Comparison of ENCODE assay signal across 9 mouse cellular contexts in the genomic region with DNA sequence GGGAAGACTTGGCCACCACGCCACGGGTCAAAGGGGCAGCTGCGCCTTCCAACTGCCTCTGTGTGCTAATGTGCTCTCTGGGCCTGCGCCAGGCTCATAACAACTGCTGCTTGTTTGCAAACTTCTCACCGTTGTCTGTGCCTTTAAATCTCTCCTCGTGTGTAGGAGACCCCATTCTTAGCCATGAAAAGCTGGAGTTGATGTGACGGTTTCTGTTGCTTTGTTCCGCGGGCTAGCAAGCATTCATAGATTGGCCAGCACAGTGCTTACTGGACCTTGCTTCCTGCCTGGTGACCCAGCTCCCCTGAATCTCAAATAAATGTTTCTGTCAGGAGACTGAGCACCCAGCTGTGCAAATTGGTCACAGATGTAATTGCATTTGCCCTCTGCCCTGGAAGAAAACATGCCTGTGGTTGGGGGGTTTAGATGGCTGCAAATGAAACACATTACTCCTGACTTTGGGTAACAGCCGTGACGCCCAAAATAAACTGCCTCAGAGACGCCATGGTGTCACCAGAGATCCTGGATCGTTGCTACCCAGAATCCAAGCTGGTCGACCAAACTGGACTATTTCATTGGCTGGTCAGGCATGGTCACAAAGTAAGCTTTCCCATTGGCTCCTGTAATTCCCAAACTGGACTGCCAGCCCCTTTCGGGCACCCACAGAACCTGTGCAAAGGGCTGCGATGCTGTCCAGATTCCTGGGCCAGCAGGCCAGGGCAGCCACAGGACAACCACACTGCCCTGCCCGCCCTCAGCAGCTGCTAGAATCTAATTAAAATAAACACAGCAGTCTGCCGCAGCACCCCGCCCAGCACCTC. TPM values are rescaled to one million over a fixed set of nuclear protein-coding genes. Genes with fewer than 3 reads are reported as not detected.
DNase-seq lines count a peak whose midpoint lies in the region; ATAC-seq and TF ChIP-seq lines count a peak whose summit lies in the region.
"Had no signal": no experiment of that assay in that cellular context is flagged by ENCODE, and none has a peak within 500 bp of the region (broad histone marks: within the 10 kb centered on the region; RNA-seq: fewer than 3 reads in every experiment).

No protein-coding gene starts in this region.

- H3K9me3 ChIP-seq in hindbrain, embryonic 15.5 days: no peaks in the 10 kb centered on the region
- no peaks in the 10 kb centered on the region for H3K9me3 ChIP-seq in lung, postnatal 0 days (ENCODE audit: low read length)
- H3K9me3 ChIP-seq: megakaryocyte, embryonic 14.5 days had no signal

- WGBS in hindbrain, embryonic 15.5 days: 15% methylated on average over 19 of the region's 19 CpGs
- WGBS in lung, postnatal 0 days: 35% methylated on average over 19 of the region's 19 CpGs
- WGBS in spleen, adult 2 months: 47% methylated on average over 19 of the region's 19 CpGs

- no peak for TF ChIP-seq POLR2A in spleen, adult 2 months (IDR thresholded peaks at IDR 0.05; ENCODE audit: low read depth, low read length)

- H3K9ac ChIP-seq in hindbrain, embryonic 15.5 days: no peak overlapping the region
- no peak overlapping the region for H3K9ac ChIP-seq in lung, postnatal 0 days (replicated peaks; ENCODE audit: low read depth)

- no peak for TF ChIP-seq CTCF in lung, postnatal 0 days (IDR thresholded peaks at IDR 0.05)
- no peak for TF ChIP-seq CTCF in spleen, adult 2 months (IDR thresholded peaks at IDR 0.05; ENCODE audit: extremely low read depth, insufficient read depth, insufficient read length, insufficient replicate concordance)

- no peaks in the 10 kb centered on the region for H3K36me3 ChIP-seq in hindbrain, embryonic 15.5 days
- H3K36me3 ChIP-seq in lung, postnatal 0 days (ENCODE audit: insufficient read depth, low read length): no peaks in the 10 kb centered on the region
- no peaks in the 10 kb centered on the region for H3K36me3 ChIP-seq in spleen, adult 2 months (ENCODE audit: control insufficient read depth, insufficient read depth, low read length)

- peaks cover 15% of the 10 kb centered on the region for H3K27me3 ChIP-seq in hindbrain, embryonic 15.5 days
- no peaks in the 10 kb centered on the region for H3K27me3 ChIP-seq in lung, postnatal 0 days (replicated peaks; ENCODE audit: insufficient read depth, low read length)
- H3K27me3 ChIP-seq in spleen, adult 2 months (ENCODE audit: control insufficient read depth, insufficient read depth, low read length): no peaks in the 10 kb centered on the region

- ATAC-seq in hindbrain, embryonic 15.5 days (ENCODE audit: low FRiP score, low read depth): peak; percentile 75
- no peak for ATAC-seq in lung, postnatal 0 days

- peak; percentile 27 for DNase-seq in adrenal gland, postnatal 14 days
- no peak for DNase-seq in adrenal gland, adult 18-20 months (ENCODE audit: low spot score in 2 of 2)
- DNase-seq in embryo, embryonic 10 days (ENCODE audit: low spot score): peak; percentile 85
- peak; percentile 20 for DNase-seq in lung, postnatal 0 days (ENCODE audit: low spot score)
- DNase-seq in spleen, adult 2 months (ENCODE audit: low read depth in 1 of 2, low spot score in 2 of 2): peak in 1 of 2 experiments; percentile 59
- no peak for DNase-seq in right cerebral cortex, adult 18-20 months
- no peak for DNase-seq in thymus, postnatal 10 days (ENCODE audit: low spot score in 2 of 2)

- peak overlapping the region; percentile 40 for H3K4me2 ChIP-seq in hindbrain, embryonic 15.5 days
- no peak overlapping the region for H3K4me2 ChIP-seq in lung, postnatal 0 days (replicated peaks; ENCODE audit: low read depth, low read length)

- TF ChIP-seq EP300 in lung, postnatal 0 days (IDR thresholded peaks at IDR 0.05): no peak

- no peak overlapping the region for H3K4me3 ChIP-seq in hindbrain, embryonic 15.5 days
- H3K4me3 ChIP-seq in lung, postnatal 0 days (ENCODE audit: low read depth, low read length): no peak overlapping the region
- H3K4me3 ChIP-seq in spleen, adult 2 months (ENCODE audit: extremely low read depth, insufficient read depth, insufficient read length): no peak overlapping the region
- H3K4me3 ChIP-seq: megakaryocyte, embryonic 14.5 days had no signal

- H3K4me1 ChIP-seq in hindbrain, embryonic 15.5 days (replicated peaks): peaks cover 35% of the 10 kb centered on the region
- no peaks in the 10 kb centered on the region for H3K4me1 ChIP-seq in lung, postnatal 0 days (ENCODE audit: insufficient read depth, low read depth, low read length)
- peaks cover 7% of the 10 kb centered on the region; the same call in 1 of the 2 replicates for H3K4me1 ChIP-seq in spleen, adult 2 months (ENCODE audit: control insufficient read depth, insufficient read depth, insufficient read length)

- H3K27ac ChIP-seq in hindbrain, embryonic 15.5 days (replicated peaks): 0 out of 2 replicates have a peak overlapping the region, but pooled peaks have one; percentile 42
- no peak overlapping the region for H3K27ac ChIP-seq in lung, postnatal 0 days (ENCODE audit: low read length)
- peak overlapping the region; percentile 89 for H3K27ac ChIP-seq in spleen, adult 2 months (ENCODE audit: insufficient read depth, low read length)

RNA-seq across cellular contexts. Expression of a gene that starts 37.6 kb away (rescaled TPM):
- total RNA-seq in adrenal gland, postnatal 14 days (2021): 142 and 201 TPM in 2 replicates
- 10 to 100 TPM; 40.3 to 84.5 TPM for total RNA-seq in adrenal gland, adult 18-20 months (2021)
- 35.5 and 36.0 TPM in 2 replicates for polyA plus RNA-seq in hindbrain, embryonic 15.5 days (2015; fragmentation: Nextera tagmentation; extraction: Ambion mirVana)
- polyA plus RNA-seq in lung, postnatal 0 days (2015; fragmentation: Nextera tagmentation; extraction: Ambion mirVana): 23.8 and 26.0 TPM in 2 replicates
- 5.1 and 5.7 TPM in 2 replicates for polyA plus RNA-seq in spleen, adult 2 months (2012; rRNA removed)

Comparison
In these comparisons a context has a peak if more than half of its experiments do, and no peak if none do; other contexts are left out.
1. DNase-seq: peak in adrenal gland, postnatal 14 days (single experiment), embryo, embryonic 10 days (single experiment) and lung, postnatal 0 days (single experiment); none in adrenal gland, adult 18-20 months (0 of 2), right cerebral cortex, adult 18-20 months (single experiment) and thymus, postnatal 10 days (0 of 2).